Mouse (Mus musculus) A20 (cell line): ENCODE data around the gene D17Wsu92e.

ENCODE experiments used
- DNase-seq: peaks from one replicate; pipeline ENCODE4 v3.0.0-alpha.2; 2011; ENCODE audit warnings: low read depth, low spot score

The D17Wsu92e gene

GRCm38 (mm10) chr17:27748123-27748522 is 72.3 kb downstream of the D17Wsu92e start:
- DNase-seq: no peak

DNA sequence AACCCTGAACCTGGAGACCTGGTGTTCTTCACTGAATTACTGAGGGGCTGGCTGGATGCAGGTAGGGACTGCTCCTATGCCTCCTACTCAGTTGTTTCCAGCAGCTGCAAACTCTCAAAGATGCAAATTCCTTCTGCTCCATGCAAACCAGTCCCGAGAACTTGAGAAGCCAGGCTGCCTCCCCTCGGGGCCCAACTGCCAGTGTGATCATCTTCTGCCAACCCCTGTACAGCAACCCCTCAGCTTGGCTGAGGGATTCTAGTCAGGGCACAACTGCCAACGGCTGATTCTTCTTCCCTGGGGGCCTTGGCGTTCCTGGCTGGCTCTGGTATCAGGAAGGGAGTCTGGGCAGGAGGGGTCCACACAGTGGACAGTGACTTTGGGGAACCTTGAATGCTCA is 74.0 kb downstream of the D17Wsu92e start:
- DNase-seq: no peak

DNA sequence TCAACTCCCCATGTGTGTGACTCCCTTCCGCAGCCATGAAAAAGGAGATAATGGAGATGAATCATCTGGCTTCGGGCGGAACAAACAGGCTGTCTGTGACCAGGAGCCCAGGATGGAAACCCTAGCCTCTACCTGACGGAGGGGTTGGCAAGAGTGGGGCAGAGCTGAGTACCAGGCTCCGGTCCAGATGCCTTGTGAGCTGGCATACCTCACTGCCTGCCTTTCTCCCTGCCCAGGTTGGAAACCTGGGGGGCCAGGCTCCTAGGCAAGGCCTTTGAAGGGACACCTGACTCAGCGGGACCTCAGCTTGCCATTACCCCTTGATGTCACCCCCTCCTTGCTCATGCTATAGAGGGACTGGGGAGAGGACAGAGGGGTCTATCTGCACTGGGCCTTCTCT is 79.5 kb downstream of the D17Wsu92e start:
- DNase-seq: no peak

DNA sequence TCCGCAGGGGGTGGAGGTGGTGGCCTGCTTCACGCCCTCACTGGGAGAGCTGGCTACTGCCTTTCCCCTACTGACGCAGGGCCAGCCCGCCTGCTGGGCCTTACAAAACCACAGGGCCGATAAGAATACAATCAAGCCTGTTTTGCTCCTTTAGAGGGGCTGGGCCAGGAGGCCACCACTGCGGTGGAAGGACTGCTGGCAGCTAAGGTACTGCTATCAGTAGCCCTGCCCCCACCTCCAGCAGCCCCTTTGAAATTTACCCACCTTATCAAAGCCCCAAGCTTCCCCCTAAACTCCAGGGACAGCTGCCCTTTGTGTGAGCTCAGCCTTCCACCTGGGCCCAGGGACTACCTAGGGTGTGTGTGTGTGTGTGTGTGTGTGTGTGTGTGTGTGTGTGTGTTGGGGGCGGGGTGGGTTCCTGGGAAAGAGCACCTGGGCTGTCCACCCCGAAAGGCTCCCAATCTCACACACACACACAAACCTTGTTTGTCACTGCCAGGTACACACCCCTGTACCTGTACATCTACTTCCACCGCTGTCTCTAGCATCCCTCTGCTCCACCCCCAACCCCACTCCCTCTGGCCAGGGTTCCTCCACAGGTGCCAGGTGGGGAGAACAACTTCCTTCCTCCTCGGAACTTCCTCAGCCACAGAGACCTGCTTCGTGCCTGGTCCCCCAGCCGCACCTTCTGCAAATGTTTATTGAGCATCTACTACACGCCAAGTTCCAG is 85.9 kb downstream of the D17Wsu92e start:
- no peak for DNase-seq

GRCm38 (mm10) chr17:27732694-27733093 is 87.8 kb downstream of the D17Wsu92e start:
- DNase-seq: no peak

- no peak for DNase-seq
Measured at GRCm38 (mm10) chr17:27732152-27732551, 88.3 kb downstream of the D17Wsu92e start.

DNA sequence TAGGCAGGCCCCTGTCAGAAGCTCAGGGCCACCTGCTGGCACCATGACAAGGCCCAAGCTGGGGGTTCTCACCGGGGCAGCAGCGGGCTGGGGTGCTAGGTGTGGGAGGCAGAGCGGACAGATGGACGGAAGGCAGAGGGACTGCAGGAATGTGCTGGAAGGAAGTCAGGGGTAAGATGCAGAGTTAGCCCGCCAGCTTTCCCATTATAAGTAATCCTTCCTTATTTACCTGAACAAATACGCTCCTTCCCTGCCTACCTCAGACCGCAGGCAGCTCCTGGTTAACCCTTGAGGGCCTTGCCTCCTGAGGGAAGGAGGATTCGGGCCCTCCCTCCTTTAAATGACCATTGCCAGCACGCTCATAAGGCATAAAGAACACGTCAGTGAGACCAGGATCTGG is 91.7 kb downstream of the D17Wsu92e start, which contains the start of gene Spdef:
Spdef (minus strand) TSS at position 186 of the 400 bp plus-strand sequence.
- no peak for DNase-seq

DNA sequence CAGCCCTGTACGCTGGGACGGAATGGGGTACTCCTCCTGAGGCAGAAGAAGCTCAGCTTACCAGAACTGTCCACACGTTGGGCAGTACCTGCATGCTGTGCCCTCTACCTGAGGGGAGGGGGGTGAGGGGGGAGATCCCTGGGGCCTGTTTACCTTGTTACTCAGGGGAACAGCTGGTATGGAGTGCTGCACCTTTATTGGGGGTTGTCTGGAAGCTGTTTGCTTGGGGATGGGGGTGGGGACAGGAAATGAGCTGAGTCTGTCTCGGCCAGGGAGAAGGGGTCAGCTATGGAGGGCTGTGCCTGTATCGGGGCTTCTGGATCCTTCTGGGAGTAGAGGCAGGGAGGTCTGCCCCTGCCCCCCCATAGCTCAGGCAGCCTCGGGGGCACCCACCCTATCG is 93.9 kb downstream of the D17Wsu92e start:
- no peak for DNase-seq

DNA sequence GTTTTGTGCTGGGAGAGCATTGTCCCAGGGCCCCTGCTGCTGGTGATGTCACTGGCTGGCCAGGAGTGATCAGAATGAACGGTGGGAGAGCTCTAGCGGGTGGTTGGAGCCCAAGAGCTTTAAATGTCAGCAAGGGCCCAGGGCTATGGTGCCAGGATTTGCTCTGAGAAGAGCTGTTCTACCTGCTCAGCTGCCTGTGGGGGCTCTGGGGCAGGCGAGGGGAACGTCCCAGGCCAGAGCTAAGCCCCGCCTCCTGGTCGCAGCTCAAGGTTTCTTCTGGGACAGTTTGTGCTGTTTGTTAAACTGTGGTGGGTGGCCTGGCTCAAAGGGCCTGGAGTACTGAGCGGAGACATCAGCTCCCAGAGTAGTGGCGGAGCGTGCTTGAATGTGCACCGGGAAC is 95.0 kb downstream of the D17Wsu92e start:
- DNase-seq: no peak

DNA sequence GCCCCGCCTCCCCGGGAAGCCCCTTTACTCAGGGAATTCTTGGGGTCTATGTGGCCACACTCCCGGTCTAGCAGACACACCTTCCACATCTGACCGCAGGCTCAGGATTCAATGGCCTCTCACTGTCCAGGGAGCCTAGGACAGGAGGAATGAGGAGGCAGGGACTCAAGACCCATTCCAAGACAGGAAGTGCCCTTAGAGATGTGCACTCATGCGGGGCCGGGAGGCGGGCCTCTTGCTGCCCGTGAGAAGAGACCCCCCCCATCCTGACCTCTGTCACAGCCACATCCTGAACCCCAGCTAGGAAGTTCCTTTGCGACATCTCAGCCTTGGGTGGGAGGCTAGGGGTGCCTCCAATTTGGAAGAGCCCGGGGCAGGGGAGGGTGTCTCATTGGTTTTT is 95.4 kb downstream of the D17Wsu92e start:
- no peak for DNase-seq

- no peak for DNase-seq
Measured at GRCm38 (mm10) chr17:27724327-27724726, 96.1 kb downstream of the D17Wsu92e start.

- no peak for DNase-seq
Measured at GRCm38 (mm10) chr17:27721125-27721664, 99.3 kb downstream of the D17Wsu92e start.

- no peak for DNase-seq
Measured at GRCm38 (mm10) chr17:27720326-27720725, 100.1 kb downstream of the D17Wsu92e start.

DNA sequence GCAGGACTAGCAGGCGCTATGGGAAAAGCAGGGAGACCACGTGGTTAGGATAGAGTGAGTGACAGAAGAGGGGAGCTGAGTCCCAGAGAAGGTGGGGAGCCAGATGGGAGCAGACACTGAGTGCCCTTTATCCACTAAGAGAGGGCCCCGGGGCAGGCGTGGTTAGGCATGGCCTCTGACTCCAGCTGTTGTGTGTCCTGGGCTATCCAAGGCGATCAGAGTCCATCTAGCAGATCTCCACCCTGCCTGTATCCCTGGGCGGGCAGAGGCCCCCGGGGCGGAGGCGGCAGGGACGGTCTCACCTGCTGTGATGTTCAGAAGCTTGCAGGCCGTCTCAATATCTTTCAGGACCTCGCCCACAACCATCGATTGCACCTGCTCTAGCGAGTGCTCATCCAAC is 100.8 kb downstream of the D17Wsu92e start:
- no peak for DNase-seq

DNA sequence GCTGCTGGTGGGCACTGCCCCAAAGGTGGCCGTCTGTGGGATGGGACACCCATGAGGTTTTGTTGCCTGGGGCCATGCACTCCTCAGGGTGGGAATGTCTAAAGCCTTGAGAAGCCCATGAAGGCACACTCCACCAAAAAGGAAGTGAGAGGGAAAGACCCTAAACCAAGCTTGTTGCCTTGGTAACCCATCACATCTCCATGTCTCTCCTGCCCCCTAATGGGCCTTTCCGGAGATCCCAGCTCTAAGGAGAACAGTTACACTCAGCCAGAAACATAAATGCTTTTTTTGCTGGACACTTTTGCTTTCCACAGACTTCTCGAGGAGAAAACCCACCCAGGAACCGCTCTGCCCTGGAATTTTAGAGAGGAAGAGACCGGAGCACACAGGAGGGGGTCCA is 102.2 kb downstream of the D17Wsu92e start:
- DNase-seq: no peak

DNA sequence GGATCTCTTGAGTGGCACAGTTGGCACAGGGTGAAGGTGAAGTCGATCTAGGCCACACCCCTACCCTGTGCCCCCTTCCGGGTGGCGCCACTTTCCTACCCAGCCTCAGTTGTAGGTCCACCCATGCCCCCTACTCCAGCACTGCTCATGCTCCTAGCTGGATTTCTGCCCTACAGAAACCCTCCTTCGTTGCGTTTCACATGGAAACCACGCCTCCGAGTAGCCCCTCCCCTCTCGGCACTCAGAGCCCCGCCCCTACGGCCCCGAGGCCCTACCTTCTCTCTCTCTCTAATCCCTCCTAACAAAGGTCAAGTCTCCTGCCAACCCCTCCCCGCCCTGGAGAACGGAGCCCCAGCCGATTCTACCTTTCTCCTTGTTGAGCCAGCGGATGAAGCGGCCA is 103.6 kb downstream of the D17Wsu92e start:
- DNase-seq: peak; percentile 21

DNA sequence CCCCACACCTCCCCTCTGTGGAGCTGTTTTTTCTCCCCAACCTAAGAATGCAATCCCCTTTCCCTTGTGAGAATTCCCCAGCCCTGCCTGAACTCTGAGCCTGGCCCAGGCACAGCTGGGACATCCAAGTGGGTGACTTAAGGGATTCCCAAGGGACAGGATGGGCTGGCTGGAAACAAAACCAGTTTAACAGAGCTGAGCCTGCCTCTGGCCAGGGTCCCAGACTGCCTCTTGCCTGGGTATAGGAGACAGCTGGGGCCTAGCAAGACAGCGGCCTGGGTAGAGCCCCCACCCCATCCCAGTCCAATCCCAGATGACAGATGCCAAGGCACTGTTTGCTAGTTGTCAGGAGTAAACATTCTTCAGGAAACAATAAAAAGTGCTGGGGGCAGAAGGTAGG is 107.6 kb downstream of the D17Wsu92e start:
- no peak for DNase-seq

GRCm38 (mm10) chr17:27709650-27710049 is 110.8 kb downstream of the D17Wsu92e start:
- no peak for DNase-seq

DNA sequence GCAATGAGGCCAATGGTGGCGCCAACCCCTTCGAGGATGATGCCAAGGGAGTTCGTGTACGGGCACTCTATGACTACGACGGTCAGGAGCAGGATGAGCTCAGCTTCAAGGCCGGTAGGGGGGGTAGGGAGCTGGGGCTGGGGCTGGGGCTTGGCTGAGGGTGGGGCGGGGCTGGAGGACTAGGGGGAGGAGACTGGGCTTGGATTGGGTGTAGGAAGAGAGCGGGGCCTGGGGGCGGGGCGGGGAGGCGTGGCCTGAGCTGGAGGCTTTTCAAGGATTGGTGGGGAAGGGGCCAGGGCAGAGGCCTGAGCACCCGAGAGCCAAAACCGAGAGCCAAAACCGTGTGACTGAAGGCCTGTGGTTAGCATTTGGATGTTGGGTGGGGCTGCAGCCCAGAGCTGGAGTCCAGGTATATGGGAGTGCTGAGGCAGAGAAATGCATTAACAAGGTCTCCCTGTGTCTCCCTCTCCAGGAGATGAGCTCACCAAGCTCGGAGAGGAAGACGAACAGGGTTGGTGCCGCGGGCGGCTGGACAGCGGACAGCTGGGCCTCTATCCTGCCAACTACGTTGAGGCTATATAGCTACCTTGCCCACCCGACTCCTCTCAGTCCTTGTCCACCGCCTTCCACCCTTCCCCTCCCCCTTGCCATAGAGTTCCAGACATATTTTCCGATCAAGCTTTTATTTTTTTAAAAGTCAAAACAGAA is 112.3 kb downstream of the D17Wsu92e start:
- peak; percentile 20 for DNase-seq

- no peak for DNase-seq
Measured at GRCm38 (mm10) chr17:27705661-27706060, 114.8 kb downstream of the D17Wsu92e start.

DNA sequence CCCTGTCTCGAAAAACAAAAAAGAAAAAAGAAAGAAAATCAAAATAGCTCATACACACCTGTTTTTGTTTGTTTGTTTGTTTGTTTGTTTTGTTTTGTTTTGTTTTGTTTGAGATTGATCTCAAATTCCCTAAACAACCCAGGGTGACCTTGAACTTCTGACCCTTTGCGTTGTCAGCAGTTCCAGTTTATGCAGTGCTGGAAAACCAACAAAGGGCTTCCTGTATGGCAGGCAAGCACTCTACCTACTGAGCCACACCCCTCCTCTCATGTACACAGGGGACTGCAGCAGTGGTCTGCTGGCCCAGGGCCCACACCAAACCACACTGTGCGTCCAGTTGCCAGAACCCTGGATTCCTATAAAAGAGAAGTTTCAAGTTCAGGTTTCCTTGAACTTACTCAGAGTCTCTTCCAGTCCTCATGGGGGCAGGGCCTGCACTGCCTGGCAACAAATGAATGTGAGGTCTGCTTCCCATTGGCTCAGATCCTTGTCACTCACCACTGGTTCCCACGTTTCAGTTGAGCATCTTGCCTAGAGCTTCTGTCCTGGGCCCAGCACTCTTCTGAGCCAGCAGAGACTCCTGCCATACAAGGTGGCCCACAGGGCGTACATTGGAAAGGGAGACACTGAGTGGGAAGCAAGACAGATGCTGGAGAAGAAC is 116.4 kb downstream of the D17Wsu92e start:
- no peak for DNase-seq

DNA sequence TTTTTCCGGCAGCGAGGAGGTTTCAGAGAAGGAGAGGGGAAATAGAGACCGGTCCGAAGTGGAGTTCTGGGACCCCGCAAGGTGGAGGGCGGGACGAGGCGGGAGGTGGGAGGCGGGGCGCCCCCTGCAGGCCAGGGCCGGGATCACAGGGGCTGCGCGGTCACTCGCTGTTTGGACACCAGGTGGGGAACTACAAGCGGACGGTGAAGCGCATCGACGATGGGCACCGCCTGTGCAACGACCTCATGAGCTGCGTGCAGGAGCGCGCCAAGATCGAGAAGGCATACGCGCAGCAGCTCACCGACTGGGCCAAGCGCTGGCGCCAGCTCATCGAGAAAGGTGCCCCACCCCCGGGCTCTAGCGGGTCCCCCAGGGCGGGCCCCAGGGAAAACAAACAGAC is 117.9 kb downstream of the D17Wsu92e start:
- DNase-seq: peak; percentile 55
